Mouse (Mus musculus) E14TG2a.4 (cell line): ENCODE data around the gene Sh3bp4.

Source experiments
- H3K27me3 ChIP-seq: 2 replicates; pipeline ENCODE4 v1.6.1; 2014; ENCODE audit warnings: low read length, control low read depth; ENCODE audit not compliant: insufficient read depth
- H3K36me3 ChIP-seq: 2 replicates; pipeline ENCODE4 v1.6.1; 2014; ENCODE audit warnings: low read length, control low read depth; ENCODE audit not compliant: insufficient read depth
- H3K4me1 ChIP-seq: replicated peaks from 2 replicates; pipeline ENCODE4 v1.6.1; 2014; ENCODE audit warnings: low read depth, low read length, control low read depth
- H3K4me3 ChIP-seq: replicated peaks from 2 replicates; pipeline ENCODE4 v1.5.1; 2014; ENCODE audit warnings: mild to moderate bottlenecking, low read length
- H3K9me3 ChIP-seq: 2 replicates; pipeline ENCODE4 v1.6.1; 2014; ENCODE audit warnings: low read length, control low read depth
- CTCF ChIP-seq: conservative IDR thresholded peaks from 2 replicates; pipeline ENCODE4 v1.5.1; 2014; ENCODE audit warnings: low read length
- NANOG ChIP-seq: IDR thresholded peaks from 2 replicates; pipeline ENCODE4 v1.6.1; 2014; ENCODE audit warnings: borderline replicate concordance, low read length, mixed read lengths
- POU5F1 ChIP-seq: IDR thresholded peaks from 2 replicates; pipeline ENCODE4 v1.6.1; 2014; ENCODE audit warnings: low read length, borderline replicate concordance

The Sh3bp4 gene

DNA sequence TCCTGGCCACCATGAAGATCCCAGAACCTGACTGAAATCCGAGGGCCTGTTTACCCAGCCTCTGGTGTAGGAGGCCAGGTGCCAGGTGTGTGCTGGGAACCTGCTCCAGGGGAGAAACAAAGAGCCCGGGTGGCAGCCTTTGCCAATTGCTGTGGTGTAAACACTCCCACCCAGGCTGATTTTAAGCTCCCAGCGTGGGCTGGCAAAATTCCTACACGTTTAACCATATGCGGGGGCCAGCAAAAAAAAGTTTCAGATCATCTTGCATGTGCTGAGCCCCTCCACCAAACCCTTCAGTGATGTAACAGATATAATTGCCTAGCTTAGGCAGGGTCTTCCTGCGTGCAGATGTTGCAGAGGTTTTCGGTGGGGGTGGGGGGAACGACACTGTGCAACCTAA is 4.9 kb downstream of the Sh3bp4 start:
- peaks cover 7% of the 10 kb centered on the region for H3K36me3 ChIP-seq
- TF ChIP-seq NANOG (no peak), CTCF (no peak), POU5F1 (no peak)
- 0 out of 2 replicates have a peak, but pooled peaks cover 5% of the 10 kb centered on the region for H3K27me3 ChIP-seq
- peaks cover 51% of the 10 kb centered on the region for H3K4me1 ChIP-seq
- H3K9me3 ChIP-seq: no peaks in the 10 kb centered on the region
- no peak overlapping the region for H3K4me3 ChIP-seq

DNA sequence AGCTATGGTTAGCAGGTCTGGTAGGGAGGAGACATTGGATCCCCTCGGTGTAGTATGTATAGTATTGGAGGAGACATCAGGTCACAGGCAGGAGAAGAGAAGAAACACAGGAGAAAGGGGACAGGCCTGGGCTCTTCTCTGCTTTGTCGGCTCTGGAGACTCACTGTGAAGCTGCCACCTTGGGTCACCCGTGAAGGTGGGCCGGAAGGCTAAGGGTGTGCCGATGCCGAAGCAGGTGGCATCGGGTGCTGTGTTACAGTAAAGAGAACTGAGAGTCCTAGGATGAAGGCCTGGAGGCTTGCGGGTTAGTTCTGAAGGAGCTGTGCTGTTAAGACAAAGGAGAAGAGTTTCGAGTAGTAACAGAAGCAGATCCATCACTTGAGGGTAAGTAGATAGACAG is 6.6 kb downstream of the Sh3bp4 start:
- Histone ChIP-seq H3K4me3 (no peak overlapping the region), H3K27me3 (0 out of 2 replicates have a peak, but pooled peaks cover 1% of the 10 kb centered on the region), H3K36me3 (peaks cover 7% of the 10 kb centered on the region), H3K9me3 (no peaks in the 10 kb centered on the region), H3K4me1 (peaks cover 60% of the 10 kb centered on the region)
- TF ChIP-seq NANOG (no peak), POU5F1 (no peak), CTCF (no peak)

DNA sequence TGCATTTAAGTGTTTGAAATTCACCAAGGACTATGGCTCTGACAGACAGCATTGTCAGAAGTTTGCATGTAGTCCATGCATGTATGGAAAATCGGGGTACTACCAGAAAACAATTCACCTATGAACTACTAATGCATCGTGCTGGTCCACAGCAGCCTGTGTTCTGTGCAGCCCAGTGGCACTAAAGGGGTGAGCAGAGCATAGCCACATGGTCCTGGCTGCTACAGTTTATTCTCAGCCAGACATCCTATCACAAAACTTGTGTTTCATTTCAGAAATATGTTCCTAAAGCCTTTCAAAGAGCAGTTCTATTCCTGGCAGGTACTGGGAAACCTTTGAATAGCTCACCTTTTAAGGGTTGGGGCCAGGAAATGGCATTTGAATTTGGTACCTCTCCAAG is 8.0 kb downstream of the Sh3bp4 start:
- Histone ChIP-seq H3K4me1 (peaks cover 59% of the 10 kb centered on the region), H3K9me3 (no peaks in the 10 kb centered on the region)
- TF ChIP-seq NANOG: no peak
- TF ChIP-seq CTCF: no peak
- TF ChIP-seq POU5F1: no peak

DNA sequence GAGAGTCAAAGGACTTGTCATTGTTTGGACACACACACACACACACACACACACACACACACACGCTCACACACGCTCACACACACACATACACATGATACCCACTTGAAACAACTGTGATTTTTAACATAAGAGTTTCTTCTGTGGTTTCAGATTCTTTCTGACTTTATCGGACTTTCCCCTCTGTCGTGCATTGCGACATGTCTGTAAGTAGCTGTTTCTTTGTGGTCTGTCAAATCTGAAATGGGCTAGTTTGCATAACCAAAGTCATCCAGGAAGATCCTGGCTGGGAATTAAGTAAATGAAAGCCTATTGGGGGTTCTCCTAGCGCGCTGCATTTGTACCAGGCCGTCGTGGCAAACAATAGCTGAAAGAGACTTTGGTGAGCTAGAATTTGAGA is 8.5 kb downstream of the Sh3bp4 start:
- no peaks in the 10 kb centered on the region for H3K9me3 ChIP-seq
- no peak for TF ChIP-seq CTCF
- TF ChIP-seq POU5F1: no peak
- no peak for TF ChIP-seq NANOG
- H3K27me3 ChIP-seq: no peaks in the 10 kb centered on the region

More for the DNA sequence above, 8.0 kb downstream of the Sh3bp4 start:
- H3K4me3 ChIP-seq: no peak overlapping the region
- no peaks in the 10 kb centered on the region for H3K27me3 ChIP-seq
- H3K36me3 ChIP-seq: peaks cover 7% of the 10 kb centered on the region

DNA sequence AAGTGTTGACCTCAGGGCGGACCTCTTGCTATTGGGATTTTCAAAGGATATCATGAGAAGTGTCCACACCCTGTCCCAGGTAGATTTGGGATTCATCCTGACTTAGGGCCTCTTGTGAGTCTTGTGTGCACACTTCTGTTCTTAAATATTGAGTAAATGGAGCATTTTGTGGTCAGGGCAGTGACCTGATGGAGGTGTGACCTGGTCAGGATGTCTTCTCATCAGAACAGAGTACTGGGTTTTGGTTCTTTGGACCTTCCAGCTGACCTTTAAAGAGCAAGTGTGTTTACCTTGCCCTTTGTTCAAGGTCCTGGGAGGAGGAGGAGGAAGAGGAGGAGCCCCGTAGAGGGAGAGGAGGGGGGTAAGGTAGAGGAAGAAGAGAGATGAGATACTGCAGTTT is 9.0 kb downstream of the Sh3bp4 start:
- H3K9me3 ChIP-seq: no peaks in the 10 kb centered on the region
- no peak overlapping the region for H3K4me3 ChIP-seq
- peaks cover 50% of the 10 kb centered on the region for H3K4me1 ChIP-seq
- H3K36me3 ChIP-seq: peaks cover 8% of the 10 kb centered on the region; the same call in 1 of the 2 replicates
- H3K27me3 ChIP-seq: no peaks in the 10 kb centered on the region
- TF ChIP-seq POU5F1 (no peak), CTCF (no peak), NANOG (no peak)

More for the DNA sequence above, 8.5 kb downstream of the Sh3bp4 start:
- Histone ChIP-seq H3K4me1 (peaks cover 55% of the 10 kb centered on the region), H3K36me3 (peaks cover 7% of the 10 kb centered on the region; the same call in 1 of the 2 replicates), H3K4me3 (no peak overlapping the region)

DNA sequence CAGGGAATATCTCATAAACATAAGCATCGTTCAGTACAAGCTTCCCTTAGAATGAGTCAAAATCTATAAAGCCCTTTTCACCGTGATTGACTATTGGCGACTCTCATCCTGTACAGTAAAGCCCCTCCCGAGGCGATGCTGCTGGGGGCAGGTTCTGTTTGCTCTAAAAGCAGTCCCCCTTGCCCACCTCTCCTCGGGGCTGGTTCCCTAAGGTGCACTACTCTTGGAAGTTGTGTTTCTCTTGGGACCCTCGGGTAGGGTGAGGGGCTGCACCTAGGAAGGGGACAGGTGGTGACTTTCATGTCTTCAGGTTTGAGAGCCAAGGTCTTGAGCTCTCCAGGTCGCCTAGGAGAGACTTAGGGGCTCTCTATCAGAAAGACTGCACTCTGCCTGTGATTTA is 10.2 kb downstream of the Sh3bp4 start:
- no peak overlapping the region for H3K4me3 ChIP-seq
- H3K9me3 ChIP-seq: no peaks in the 10 kb centered on the region
- H3K36me3 ChIP-seq: peaks cover 14% of the 10 kb centered on the region
- peaks cover 44% of the 10 kb centered on the region for H3K4me1 ChIP-seq
- TF ChIP-seq NANOG (no peak), CTCF (no peak), POU5F1 (no peak)
- H3K27me3 ChIP-seq: no peaks in the 10 kb centered on the region

DNA sequence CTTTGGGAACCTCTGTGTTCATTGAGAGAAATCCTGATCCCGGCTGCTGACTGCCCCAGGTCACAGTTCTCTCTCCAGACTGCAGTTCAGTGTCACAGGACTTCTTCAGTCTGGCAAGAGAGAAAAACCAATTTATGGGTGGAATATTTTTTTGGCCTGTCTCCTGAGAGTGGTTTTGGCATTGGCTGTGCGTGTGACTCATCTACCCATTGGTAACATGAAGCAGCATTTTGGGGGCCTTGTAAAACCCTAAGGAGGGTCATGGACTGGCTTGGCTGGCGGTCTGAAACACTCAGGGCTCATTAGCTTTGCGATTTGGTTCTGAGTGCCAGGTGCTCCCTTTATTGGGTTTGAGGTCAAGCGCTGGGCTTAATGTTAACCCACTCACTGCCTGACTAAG is 10.6 kb downstream of the Sh3bp4 start:
- Histone ChIP-seq H3K9me3 (no peaks in the 10 kb centered on the region), H3K4me3 (no peak overlapping the region)
- TF ChIP-seq POU5F1: no peak
- TF ChIP-seq NANOG: no peak
- TF ChIP-seq CTCF: no peak

DNA sequence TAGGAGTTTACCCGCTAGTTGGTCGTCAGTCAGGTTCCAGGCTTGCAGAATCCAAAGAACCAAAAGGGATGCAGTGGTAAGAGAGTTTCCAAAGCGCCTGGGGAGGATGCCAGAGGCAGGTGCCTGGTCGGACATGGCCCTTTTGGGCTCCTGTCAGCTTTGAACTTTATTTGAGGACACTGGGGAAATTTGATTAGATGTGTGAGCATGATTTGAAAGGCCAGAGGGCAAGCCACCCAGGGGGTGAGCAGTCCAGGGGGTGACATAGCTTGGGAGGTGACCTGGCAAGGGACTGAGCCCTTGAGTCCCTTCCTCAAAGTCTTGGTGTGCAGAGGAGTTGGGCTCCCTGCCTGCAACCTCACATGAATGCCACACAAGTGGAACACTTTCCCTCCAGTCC is 11.2 kb downstream of the Sh3bp4 start:
- Histone ChIP-seq H3K4me1 (peaks cover 51% of the 10 kb centered on the region), H3K27me3 (no peaks in the 10 kb centered on the region), H3K4me3 (no peak overlapping the region), H3K36me3 (peaks cover 14% of the 10 kb centered on the region), H3K9me3 (no peaks in the 10 kb centered on the region)
- no peak for TF ChIP-seq NANOG
- no peak for TF ChIP-seq CTCF
- TF ChIP-seq POU5F1: no peak

More for the DNA sequence above, 10.6 kb downstream of the Sh3bp4 start:
- no peaks in the 10 kb centered on the region for H3K27me3 ChIP-seq
- H3K36me3 ChIP-seq: peaks cover 14% of the 10 kb centered on the region
- peaks cover 46% of the 10 kb centered on the region for H3K4me1 ChIP-seq
